Mouse (Mus musculus): ENCODE data around the gene Ivns1abp. TPM values are rescaled to one million over a fixed set of nuclear protein-coding genes. Genes with fewer than 3 reads are reported as not detected.

Gene Ivns1abp
- polyA plus RNA-seq, 1 experiment from 2014 or later: 228 TPM

DNA sequence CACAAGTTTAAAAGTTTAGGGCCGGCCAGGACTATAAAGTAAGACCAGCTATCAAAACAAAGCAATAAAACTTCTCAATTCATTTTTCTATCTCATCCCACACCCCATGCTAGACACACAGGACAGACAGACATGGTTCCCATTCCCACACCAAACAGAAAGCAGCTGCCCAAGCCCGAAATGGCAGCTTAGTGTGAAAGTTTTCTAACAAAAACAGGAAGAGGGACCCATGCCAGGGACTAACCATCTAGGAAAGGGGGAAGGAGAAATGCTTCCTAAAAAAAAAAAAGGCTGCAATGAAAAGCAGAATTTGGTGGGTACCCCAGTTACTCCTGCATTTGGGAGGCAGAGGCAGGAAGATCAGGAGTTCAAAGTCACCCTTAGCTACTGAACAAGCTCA, 37.2 kb upstream of the Ivns1abp start:
- ATAC-seq (replicated peaks; ENCODE audit: insufficient number of reproducible peaks, low FRiP score, low TSS enrichment): no peak
- no peak overlapping the region for H3K4me3 ChIP-seq (ENCODE audit: low read depth, low read length)
- no peaks in the 10 kb centered on the region for H3K9me3 ChIP-seq (replicated peaks; ENCODE audit: control insufficient read depth, low read length)
- no peak overlapping the region for H3K9ac ChIP-seq (ENCODE audit: low read depth, low read length)
- WGBS (ENCODE audit: insufficient replicate concordance): 70% methylated on average over 2 of the region's 2 CpGs
- no peaks in the 10 kb centered on the region for H3K27me3 ChIP-seq (ENCODE audit: control insufficient read depth, insufficient read depth, low read length)
- H3K4me2 ChIP-seq: no peak overlapping the region
- H3K27ac ChIP-seq (ENCODE audit: low read depth, low read length): no peak overlapping the region
- H3K36me3 ChIP-seq (ENCODE audit: control insufficient read depth, insufficient read depth, low read length): no peaks in the 10 kb centered on the region
- peaks cover 3% of the 10 kb centered on the region for H3K4me1 ChIP-seq (ENCODE audit: control insufficient read depth, insufficient read depth, low read length)

- ATAC-seq (replicated peaks; ENCODE audit: insufficient number of reproducible peaks, low FRiP score, low TSS enrichment): no peak
- H3K4me3 ChIP-seq (ENCODE audit: low read depth, low read length): no peak overlapping the region
- H3K9me3 ChIP-seq (replicated peaks; ENCODE audit: control insufficient read depth, low read length): no peaks in the 10 kb centered on the region
- no peak overlapping the region for H3K4me2 ChIP-seq
- no peaks in the 10 kb centered on the region for H3K27me3 ChIP-seq (ENCODE audit: control insufficient read depth, insufficient read depth, low read length)
- 74% methylated on average over 3 of the region's 3 CpGs for WGBS (ENCODE audit: insufficient replicate concordance)
- no peak overlapping the region for H3K27ac ChIP-seq (ENCODE audit: low read depth, low read length)
- H3K36me3 ChIP-seq (ENCODE audit: control insufficient read depth, insufficient read depth, low read length): no peaks in the 10 kb centered on the region
- H3K9ac ChIP-seq (ENCODE audit: low read depth, low read length): no peak overlapping the region
- no peaks in the 10 kb centered on the region for H3K4me1 ChIP-seq (ENCODE audit: control insufficient read depth, insufficient read depth, low read length)
Measured at GRCm38 (mm10) chr1:151307821-151308220, 36.5 kb upstream of the Ivns1abp start.

GRCm38 (mm10) chr1:151308508-151308907, 35.8 kb upstream of the Ivns1abp start:
- Histone ChIP-seq H3K4me1 (ENCODE audit: control insufficient read depth, insufficient read depth, low read length) (no peaks in the 10 kb centered on the region), H3K4me3 (ENCODE audit: low read depth, low read length) (no peak overlapping the region), H3K9ac (ENCODE audit: low read depth, low read length) (no peak overlapping the region), H3K27me3 (ENCODE audit: control insufficient read depth, insufficient read depth, low read length) (no peaks in the 10 kb centered on the region), H3K4me2 (no peak overlapping the region), H3K36me3 (ENCODE audit: control insufficient read depth, insufficient read depth, low read length) (no peaks in the 10 kb centered on the region), H3K9me3 (replicated peaks; ENCODE audit: control insufficient read depth, low read length) (no peaks in the 10 kb centered on the region), H3K27ac (ENCODE audit: low read depth, low read length) (no peak overlapping the region)
- WGBS (ENCODE audit: insufficient replicate concordance): 49% methylated on average over 4 of the region's 4 CpGs
- ATAC-seq (replicated peaks; ENCODE audit: insufficient number of reproducible peaks, low FRiP score, low TSS enrichment): no peak

- 69% methylated on average over 5 of the region's 5 CpGs for WGBS (ENCODE audit: insufficient replicate concordance)
- Histone ChIP-seq H3K36me3 (ENCODE audit: control insufficient read depth, insufficient read depth, low read length) (no peaks in the 10 kb centered on the region), H3K27ac (ENCODE audit: low read depth, low read length) (no peak overlapping the region), H3K4me2 (no peak overlapping the region), H3K27me3 (ENCODE audit: control insufficient read depth, insufficient read depth, low read length) (no peaks in the 10 kb centered on the region), H3K9ac (ENCODE audit: low read depth, low read length) (no peak overlapping the region), H3K4me3 (ENCODE audit: low read depth, low read length) (no peak overlapping the region), H3K4me1 (ENCODE audit: control insufficient read depth, insufficient read depth, low read length) (no peaks in the 10 kb centered on the region), H3K9me3 (replicated peaks; ENCODE audit: control insufficient read depth, low read length) (no peaks in the 10 kb centered on the region)
- no peak for ATAC-seq (replicated peaks; ENCODE audit: insufficient number of reproducible peaks, low FRiP score, low TSS enrichment)
Measured at GRCm38 (mm10) chr1:151310511-151310910, 33.8 kb upstream of the Ivns1abp start.

DNA sequence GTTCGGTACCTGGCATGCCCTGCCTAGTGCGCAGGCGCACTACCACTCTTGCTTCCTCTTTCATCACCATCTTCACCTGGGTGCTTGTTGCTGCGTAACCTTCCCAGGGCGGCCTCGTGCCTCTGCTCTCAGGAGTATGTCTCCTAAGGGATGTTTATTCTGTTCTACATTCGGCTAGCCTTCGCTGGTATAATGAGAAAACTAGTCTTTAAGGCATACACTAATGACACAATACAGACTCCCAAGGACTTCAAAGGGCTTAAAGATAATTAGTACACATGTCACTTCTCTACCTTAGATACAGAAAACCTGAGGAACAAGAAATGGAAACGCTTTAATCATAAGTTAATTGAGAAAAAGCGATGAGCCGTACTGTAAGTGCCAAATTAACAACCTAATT, 32.9 kb upstream of the Ivns1abp start:
- Histone ChIP-seq H3K27me3 (ENCODE audit: control insufficient read depth, insufficient read depth, low read length) (no peaks in the 10 kb centered on the region), H3K4me2 (no peak overlapping the region), H3K27ac (ENCODE audit: low read depth, low read length) (no peak overlapping the region), H3K36me3 (ENCODE audit: control insufficient read depth, insufficient read depth, low read length) (no peaks in the 10 kb centered on the region), H3K9me3 (replicated peaks; ENCODE audit: control insufficient read depth, low read length) (no peaks in the 10 kb centered on the region), H3K4me1 (ENCODE audit: control insufficient read depth, insufficient read depth, low read length) (no peaks in the 10 kb centered on the region), H3K4me3 (ENCODE audit: low read depth, low read length) (no peak overlapping the region), H3K9ac (ENCODE audit: low read depth, low read length) (no peak overlapping the region)
- WGBS (ENCODE audit: insufficient replicate concordance): 83% methylated on average over 11 of the region's 11 CpGs
- ATAC-seq (replicated peaks; ENCODE audit: insufficient number of reproducible peaks, low FRiP score, low TSS enrichment): no peak

DNA sequence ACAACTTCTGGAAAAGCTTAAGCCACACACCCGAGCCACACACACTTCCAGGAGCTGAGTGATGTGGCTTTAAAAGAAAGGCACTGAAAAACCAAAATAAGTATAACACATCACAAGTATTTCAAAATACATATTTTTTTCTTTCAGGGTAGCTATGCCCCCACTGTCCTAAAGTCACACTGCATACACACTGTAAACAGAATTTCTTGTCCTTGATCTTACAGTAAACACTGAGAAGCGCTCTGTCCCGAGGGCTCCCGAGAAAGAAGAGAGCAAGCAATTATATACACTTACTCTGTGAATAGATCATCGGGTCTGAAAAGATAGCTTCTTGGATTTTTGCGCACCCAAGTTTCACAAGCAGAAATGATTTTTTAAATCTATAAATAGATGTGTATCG, 25.0 kb upstream of the Ivns1abp start:
- H3K9ac ChIP-seq (ENCODE audit: low read depth, low read length): no peak overlapping the region
- no peak overlapping the region for H3K4me2 ChIP-seq
- H3K4me3 ChIP-seq (ENCODE audit: low read depth, low read length): no peak overlapping the region
- ATAC-seq (replicated peaks; ENCODE audit: insufficient number of reproducible peaks, low FRiP score, low TSS enrichment): no peak
- 84% methylated on average over 7 of the region's 7 CpGs for WGBS (ENCODE audit: insufficient replicate concordance)
- H3K27me3 ChIP-seq (ENCODE audit: control insufficient read depth, insufficient read depth, low read length): no peaks in the 10 kb centered on the region
- no peak overlapping the region for H3K27ac ChIP-seq (ENCODE audit: low read depth, low read length)
- no peaks in the 10 kb centered on the region for H3K9me3 ChIP-seq (replicated peaks; ENCODE audit: control insufficient read depth, low read length)
- H3K4me1 ChIP-seq (ENCODE audit: control insufficient read depth, insufficient read depth, low read length): no peaks in the 10 kb centered on the region
- no peaks in the 10 kb centered on the region for H3K36me3 ChIP-seq (ENCODE audit: control insufficient read depth, insufficient read depth, low read length)

- H3K4me3 ChIP-seq (ENCODE audit: low read depth, low read length): no peak overlapping the region
- ATAC-seq (replicated peaks; ENCODE audit: insufficient number of reproducible peaks, low FRiP score, low TSS enrichment): no peak
- no peaks in the 10 kb centered on the region for H3K36me3 ChIP-seq (ENCODE audit: control insufficient read depth, insufficient read depth, low read length)
Measured at GRCm38 (mm10) chr1:151320408-151320807, 23.9 kb upstream of the Ivns1abp start.

DNA sequence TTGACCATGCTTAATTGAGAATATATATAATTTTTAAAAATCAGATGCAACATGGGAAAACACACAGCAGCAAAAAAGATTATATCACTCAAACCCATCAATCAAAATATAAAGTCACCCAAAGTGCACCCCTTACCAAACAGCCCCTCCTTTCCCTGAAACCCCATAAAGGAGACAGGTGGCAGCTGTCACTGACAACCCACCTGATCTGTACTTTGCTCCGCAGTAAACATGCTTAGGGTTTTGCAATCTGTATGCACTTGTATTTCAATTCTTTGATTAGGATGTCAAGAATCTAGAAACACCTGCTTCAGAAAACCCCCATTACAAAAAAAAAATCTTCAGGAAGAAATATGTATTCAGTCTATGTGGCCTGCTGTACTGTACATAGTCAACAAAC, 18.9 kb upstream of the Ivns1abp start:
- Histone ChIP-seq H3K27me3 (ENCODE audit: control insufficient read depth, insufficient read depth, low read length) (no peaks in the 10 kb centered on the region), H3K9me3 (replicated peaks; ENCODE audit: control insufficient read depth, low read length) (no peaks in the 10 kb centered on the region), H3K4me2 (no peak overlapping the region), H3K4me1 (ENCODE audit: control insufficient read depth, insufficient read depth, low read length) (no peaks in the 10 kb centered on the region), H3K4me3 (ENCODE audit: low read depth, low read length) (no peak overlapping the region), H3K9ac (ENCODE audit: low read depth, low read length) (no peak overlapping the region), H3K27ac (ENCODE audit: low read depth, low read length) (no peak overlapping the region), H3K36me3 (ENCODE audit: control insufficient read depth, insufficient read depth, low read length) (no peaks in the 10 kb centered on the region)
- ATAC-seq (replicated peaks; ENCODE audit: insufficient number of reproducible peaks, low FRiP score, low TSS enrichment): no peak
- WGBS (ENCODE audit: insufficient replicate concordance): 83% methylated on average over 1 of the region's 1 CpGs

More at GRCm38 (mm10) chr1:151320408-151320807, 23.9 kb upstream of the Ivns1abp start:
- no peaks in the 10 kb centered on the region for H3K27me3 ChIP-seq (ENCODE audit: control insufficient read depth, insufficient read depth, low read length)
- no peak overlapping the region for H3K4me2 ChIP-seq
- no peaks in the 10 kb centered on the region for H3K4me1 ChIP-seq (ENCODE audit: control insufficient read depth, insufficient read depth, low read length)
- no peaks in the 10 kb centered on the region for H3K9me3 ChIP-seq (replicated peaks; ENCODE audit: control insufficient read depth, low read length)
- 47% methylated on average over 4 of the region's 4 CpGs for WGBS (ENCODE audit: insufficient replicate concordance)
- H3K27ac ChIP-seq (ENCODE audit: low read depth, low read length): no peak overlapping the region
- H3K9ac ChIP-seq (ENCODE audit: low read depth, low read length): no peak overlapping the region

DNA sequence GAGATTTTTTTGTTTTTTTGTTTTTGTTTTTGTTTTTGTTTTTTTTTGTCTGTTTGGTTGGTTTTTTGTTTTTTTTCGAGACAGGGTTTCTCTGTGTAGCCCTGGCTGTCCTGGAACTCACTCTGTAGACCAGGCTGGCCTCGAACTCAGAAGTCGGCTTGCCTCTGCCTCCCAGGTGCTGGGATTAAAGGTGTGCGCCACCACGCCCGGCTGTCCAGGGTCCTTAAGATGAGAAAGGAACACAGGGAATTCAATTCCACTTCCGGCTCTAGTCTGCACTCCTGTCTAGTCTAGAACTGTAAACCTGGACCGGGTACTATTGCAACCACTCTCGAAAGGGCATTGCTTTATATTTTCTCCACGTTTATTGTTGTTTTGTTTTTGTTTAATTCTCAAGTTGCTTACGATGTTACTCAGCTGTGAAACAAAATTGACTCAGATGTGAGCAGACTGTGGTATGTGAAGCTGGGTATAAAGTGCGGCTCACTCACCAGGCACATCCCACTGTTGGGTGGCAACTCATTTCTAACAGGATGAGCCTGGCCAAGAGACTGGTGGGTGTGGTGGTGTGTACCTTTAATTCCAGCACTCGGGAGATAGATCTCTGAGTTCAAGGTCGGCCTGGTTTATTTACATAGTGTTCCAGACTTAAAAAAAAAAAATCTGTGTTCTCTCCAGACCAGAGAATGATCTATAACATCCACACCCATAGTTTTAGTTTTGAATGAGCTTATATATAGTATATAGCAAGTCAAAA, 15.8 kb upstream of the Ivns1abp start:
- H3K36me3 ChIP-seq (ENCODE audit: control insufficient read depth, insufficient read depth, low read length): no peaks in the 10 kb centered on the region
- H3K27ac ChIP-seq (ENCODE audit: low read depth, low read length): no peak overlapping the region
- no peak overlapping the region for H3K4me2 ChIP-seq
- no peaks in the 10 kb centered on the region for H3K9me3 ChIP-seq (replicated peaks; ENCODE audit: control insufficient read depth, low read length)
- H3K27me3 ChIP-seq (ENCODE audit: control insufficient read depth, insufficient read depth, low read length): no peaks in the 10 kb centered on the region
- 83% methylated on average over 14 of the region's 14 CpGs for WGBS (ENCODE audit: insufficient replicate concordance)
- no peak overlapping the region for H3K9ac ChIP-seq (ENCODE audit: low read depth, low read length)
- no peak overlapping the region for H3K4me3 ChIP-seq (ENCODE audit: low read depth, low read length)
- no peak for ATAC-seq (replicated peaks; ENCODE audit: insufficient number of reproducible peaks, low FRiP score, low TSS enrichment)
- no peaks in the 10 kb centered on the region for H3K4me1 ChIP-seq (ENCODE audit: control insufficient read depth, insufficient read depth, low read length)

All from heart, embryonic 11.5 days (tissue).